Mouse (Mus musculus) CD8-positive naive resting alpha-beta T cell, adult 57 days (primary cell): ENCODE results near the gene 2900092C05Rik. TPM values are rescaled to one million over a fixed set of nuclear protein-coding genes. Genes with fewer than 3 reads are reported as not detected.

Experiments used
- total RNA-seq: library from RNA; stranded (reverse); gene quantifications from one replicate; pipeline ENCODE4 v1.2.4, GENCODE M21; 2023

2900092C05Rik gene
- total RNA-seq: not detected

DNA sequence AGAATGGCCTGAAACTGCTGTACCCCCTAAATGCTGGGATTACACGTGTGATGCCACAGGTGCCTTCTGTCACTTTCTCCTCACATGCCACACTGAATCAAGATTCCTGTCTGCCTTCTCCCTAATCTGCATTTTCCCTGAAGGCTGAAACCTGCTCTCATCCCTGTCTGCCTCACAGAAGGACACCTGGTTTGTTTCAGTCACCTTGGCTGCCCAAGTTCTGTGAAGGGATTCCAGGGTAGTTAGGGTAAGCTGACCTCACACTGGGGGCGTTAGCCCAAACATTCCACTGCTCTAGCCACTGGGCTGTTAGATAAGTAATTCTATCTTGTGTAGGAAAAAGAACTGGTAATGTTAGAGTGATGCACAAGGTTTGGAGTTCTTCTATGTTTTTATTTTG, at the start of gene 2900092C05Rik:
TSS of gene 2900092C05Rik (plus strand) at position 301 of the 400 bp plus-strand sequence.

DNA sequence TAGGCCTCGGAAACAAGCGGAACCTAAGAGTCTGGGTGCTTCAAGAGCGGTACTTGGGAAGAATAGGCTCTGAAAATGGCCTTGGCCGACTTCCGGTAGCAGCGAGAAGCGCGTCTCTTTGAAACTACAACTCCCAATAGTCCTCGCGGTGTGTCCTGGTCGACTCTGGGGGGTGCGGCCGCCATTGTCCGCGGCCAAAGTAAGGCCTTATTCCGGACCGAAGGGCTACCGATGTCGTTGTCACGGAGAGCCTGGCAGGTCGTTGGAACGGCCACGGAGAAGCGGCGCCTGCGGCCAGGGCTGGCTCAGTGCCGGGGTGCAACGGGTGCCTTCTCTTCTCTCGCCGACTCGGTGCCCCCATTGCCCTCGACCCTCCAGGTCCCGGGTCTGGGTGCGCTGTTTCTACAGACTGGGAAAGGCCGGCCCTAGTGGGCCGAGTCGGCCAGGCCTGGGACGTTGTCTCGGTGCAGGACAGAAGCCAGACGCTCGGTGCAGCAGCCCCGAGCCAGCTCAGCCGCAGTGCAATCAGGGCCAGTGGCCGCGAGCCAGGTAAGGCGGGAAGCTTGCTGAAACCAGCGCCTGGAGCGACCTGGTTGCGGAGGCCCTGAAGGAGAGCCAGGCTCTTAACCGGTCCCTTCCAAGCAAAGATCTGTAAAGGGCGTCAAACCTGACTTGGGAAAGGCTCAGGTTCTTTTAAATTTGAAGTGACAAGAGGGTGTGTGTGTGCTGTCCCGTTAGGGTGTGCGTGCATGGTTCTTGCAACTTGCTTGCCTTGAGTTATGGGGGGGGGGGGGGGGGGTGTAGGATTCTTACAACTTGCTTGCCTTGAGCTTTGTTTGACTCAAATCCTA, 33.9 kb upstream of the 2900092C05Rik start, which contains the start of gene Zfp606:
TSS of gene Zfp606 (plus strand) at position 136 of the 851 bp plus-strand sequence.

Other genes with a start within 250 kb of the 2900092C05Rik start
- gene Vmn1r81, start 244.2 kb upstream of the 2900092C05Rik start, total RNA-seq: 0.06 TPM
- not detected for gene Vmn1r82, start 212.1 kb upstream of the 2900092C05Rik start, total RNA-seq
- not detected for gene Vmn1r83, start 183.0 kb upstream of the 2900092C05Rik start, total RNA-seq
- not detected for gene Vmn1r84, start 143.2 kb upstream of the 2900092C05Rik start, total RNA-seq
- 4.7 TPM for gene Zfp551, start 89.8 kb upstream of the 2900092C05Rik start, total RNA-seq
- 6.4 TPM for gene Zfp606, start 34.2 kb upstream of the 2900092C05Rik start, total RNA-seq
- 0.06 TPM for gene Vmn2r53, start 96.3 kb downstream of the 2900092C05Rik start, total RNA-seq
- gene Vmn2r54, start 127.8 kb downstream of the 2900092C05Rik start, total RNA-seq: not detected
- not detected for gene Vmn2r55, start 172.5 kb downstream of the 2900092C05Rik start, total RNA-seq
- not detected for gene Vmn2r56, start 222.5 kb downstream of the 2900092C05Rik start, total RNA-seq